Comparison of ENCODE assay signal across 14 mouse cellular contexts in genomic region chrX:42512567-42512966, GRCm38 (mm10). TPM values are rescaled to one million over a fixed set of nuclear protein-coding genes. Genes with fewer than 3 reads are reported as not detected.
DNase-seq lines count a peak whose midpoint lies in the region; ATAC-seq and TF ChIP-seq lines count a peak whose summit lies in the region.
"Had no signal": no experiment of that assay in that cellular context is flagged by ENCODE, and none has a peak within 500 bp of the region (broad histone marks: within the 10 kb centered on the region; RNA-seq: fewer than 3 reads in every experiment).

No protein-coding gene starts in this region.

- ATAC-seq in hindbrain, embryonic 11.5 days (ENCODE audit: low FRiP score) = no peak
- no peak for ATAC-seq in hindbrain, embryonic 13.5 days (ENCODE audit: low FRiP score)
- ATAC-seq: midbrain, embryonic 13.5 days had no signal

- TF ChIP-seq POLR2A in embryonic fibroblast, embryonic 13.5 days (IDR thresholded peaks at IDR 0.05; ENCODE audit: low read depth, low read length) = no peak

- H3K27me3 ChIP-seq in hindbrain, embryonic 11.5 days (ENCODE audit: control insufficient read depth, insufficient read depth, low read length) = no peaks in the 10 kb centered on the region
- H3K27me3 ChIP-seq in hindbrain, embryonic 13.5 days = no peaks in the 10 kb centered on the region
- H3K27me3 ChIP-seq: midbrain, embryonic 13.5 days had no signal

- H3K4me3 ChIP-seq in hindbrain, embryonic 11.5 days (ENCODE audit: low read depth, low read length) = no peak overlapping the region
- H3K4me3 ChIP-seq in hindbrain, embryonic 13.5 days = no peak overlapping the region
- no peak overlapping the region for H3K4me3 ChIP-seq in embryonic fibroblast, embryonic 13.5 days (ENCODE audit: insufficient read depth, low read length)
- H3K4me3 ChIP-seq: midbrain, embryonic 13.5 days had no signal

- DNase-seq in hindbrain, embryonic 11.5 days (ENCODE audit: low spot score) = peak; percentile 5
- DNase-seq in retina, postnatal 1 day = peak; percentile 2
- DNase-seq in retina, embryonic 14.5 days (ENCODE audit: low spot score) = no peak
- no peak for DNase-seq in Muller cell, postnatal 12 days (ENCODE audit: inconsistent ontology term)
- no peak for DNase-seq in left cerebral cortex, adult 9 months (ENCODE audit: low spot score in 2 of 2)
- DNase-seq in cerebellum, adult 9-10 months = no peak
- DNase-seq: cerebellum, adult 11 months had no signal

- no peaks in the 10 kb centered on the region for H3K9me3 ChIP-seq in hindbrain, embryonic 11.5 days (ENCODE audit: control insufficient read depth, low read length)
- H3K9me3 ChIP-seq in hindbrain, embryonic 13.5 days = no peaks in the 10 kb centered on the region
- H3K9me3 ChIP-seq: midbrain, embryonic 13.5 days had no signal

- no peaks in the 10 kb centered on the region for H3K36me3 ChIP-seq in hindbrain, embryonic 11.5 days (ENCODE audit: control insufficient read depth, insufficient read depth, low read length)
- H3K36me3 ChIP-seq in hindbrain, embryonic 13.5 days = no peaks in the 10 kb centered on the region
- H3K36me3 ChIP-seq: midbrain, embryonic 13.5 days had no signal

- H3K4me1 ChIP-seq in hindbrain, embryonic 11.5 days (replicated peaks; ENCODE audit: control insufficient read depth, insufficient read depth, low read length) = no peaks in the 10 kb centered on the region
- H3K4me1 ChIP-seq in hindbrain, embryonic 13.5 days (replicated peaks) = no peaks in the 10 kb centered on the region
- H3K4me1 ChIP-seq in embryonic fibroblast, embryonic 13.5 days (ENCODE audit: control insufficient read depth, insufficient read depth, low read length) = no peaks in the 10 kb centered on the region
- H3K4me1 ChIP-seq: midbrain, embryonic 13.5 days had no signal

- H3K27ac ChIP-seq in hindbrain, embryonic 11.5 days (ENCODE audit: low read depth, low read length) = no peak overlapping the region
- no peak overlapping the region for H3K27ac ChIP-seq in hindbrain, embryonic 13.5 days
- no peak overlapping the region for H3K27ac ChIP-seq in embryonic fibroblast, embryonic 13.5 days (ENCODE audit: insufficient read depth, low read length)
- H3K27ac ChIP-seq: midbrain, embryonic 13.5 days had no signal

- H3K9ac ChIP-seq in hindbrain, embryonic 11.5 days (ENCODE audit: low read depth, low read length) = no peak overlapping the region
- H3K9ac ChIP-seq in hindbrain, embryonic 13.5 days = no peak overlapping the region
- H3K9ac ChIP-seq: midbrain, embryonic 13.5 days had no signal

- no peak overlapping the region for H3K4me2 ChIP-seq in hindbrain, embryonic 11.5 days (replicated peaks; ENCODE audit: low read depth, low read length)
- no peak overlapping the region for H3K4me2 ChIP-seq in hindbrain, embryonic 13.5 days
- H3K4me2 ChIP-seq: heart, embryonic 11.5 days; midbrain, embryonic 13.5 days had no signal

- peak; percentile 17; the same call in 1 of the 2 replicates for TF ChIP-seq CTCF in embryonic fibroblast, embryonic 13.5 days (IDR thresholded peaks at IDR 0.05; ENCODE audit: borderline replicate concordance, insufficient read depth, low read length)

RNA-seq across cellular contexts. Expression of gene Sh2d1a, which starts 10.3 kb away (rescaled TPM):
- 0.19 and 0.80 TPM in 2 replicates for polyA plus RNA-seq in hindbrain, embryonic 11.5 days (2014; fragmentation: Nextera tagmentation; extraction: Ambion mirVana)
- 3.2 and 3.7 TPM in 2 replicates for polyA plus RNA-seq in hindbrain, embryonic 13.5 days (2015; fragmentation: Nextera tagmentation; extraction: Ambion mirVana)
- not detected in 2 replicates for polyA plus RNA-seq in embryonic fibroblast, embryonic 13.5 days (2011; ENCODE audit: insufficient read length, low read depth, missing spikeins)
- polyA plus RNA-seq: heart, embryonic 11.5 days; limb, embryonic 11.5 days had no signal

RNA-seq across cellular contexts. Expression of gene Tex13c2, which starts 23.1 kb away (rescaled TPM):
- not detected in 2 replicates for polyA plus RNA-seq in hindbrain, embryonic 11.5 days (2014; fragmentation: Nextera tagmentation; extraction: Ambion mirVana)
- 0.12 TPM in 1 of 2 replicates, not detected in the other for polyA plus RNA-seq in hindbrain, embryonic 13.5 days (2015; fragmentation: Nextera tagmentation; extraction: Ambion mirVana)
- polyA plus RNA-seq in embryonic fibroblast, embryonic 13.5 days (2011; ENCODE audit: insufficient read length, low read depth, missing spikeins) = not detected in 2 replicates
- polyA plus RNA-seq: heart, embryonic 11.5 days; kidney, embryonic 14.5 days; limb, embryonic 11.5 days; midbrain, embryonic 13.5 days; stomach, embryonic 14.5 days had no signal

Comparison
In these comparisons a context has a peak if more than half of its experiments do, and no peak if none do; other contexts are left out.
1. DNase-seq: peak in hindbrain, embryonic 11.5 days (single experiment) and retina, postnatal 1 day (single experiment); none in retina, embryonic 14.5 days (single experiment), Muller cell, postnatal 12 days (single experiment), left cerebral cortex, adult 9 months (0 of 2) and cerebellum, adult 9-10 months (single experiment).